Mouse (Mus musculus) common myeloid progenitor, adult 5-6 weeks (primary cell): ENCODE results near the gene Gpsm2. TPM values are rescaled to one million over a fixed set of nuclear protein-coding genes. Genes with fewer than 3 reads are reported as not detected.
"Not testable (repeated sequence)": the region's sequence is repeated elsewhere in the genome, so short reads cannot be mapped to it uniquely, and the experiment has no call there.

Source experiments
- ATAC-seq: replicated peaks from 2 replicates; pipeline ENCODE4 v1.8.0; 2016; ENCODE audit warnings: low read depth, mild to moderate bottlenecking, moderate TSS enrichment, inconsistent platforms; ENCODE audit not compliant: poor library complexity, severe bottlenecking
- total RNA-seq: library from RNA; stranded (forward); fragments of 200-1000, 187-1606 nt; gene quantifications from 2 replicates; pipeline ENCODE4 v1.2.3, GENCODE M21; 2017

Gpsm2 gene
- total RNA-seq, 1 experiment from 2014 or later, result 26.1 TPM

- no peak for ATAC-seq
Measured at GRCm38 (mm10) chr3:108676616-108677015, 45.5 kb downstream of the Gpsm2 start.

- no peak for ATAC-seq
Measured at GRCm38 (mm10) chr3:108660941-108661340, 61.2 kb downstream of the Gpsm2 start.

DNA sequence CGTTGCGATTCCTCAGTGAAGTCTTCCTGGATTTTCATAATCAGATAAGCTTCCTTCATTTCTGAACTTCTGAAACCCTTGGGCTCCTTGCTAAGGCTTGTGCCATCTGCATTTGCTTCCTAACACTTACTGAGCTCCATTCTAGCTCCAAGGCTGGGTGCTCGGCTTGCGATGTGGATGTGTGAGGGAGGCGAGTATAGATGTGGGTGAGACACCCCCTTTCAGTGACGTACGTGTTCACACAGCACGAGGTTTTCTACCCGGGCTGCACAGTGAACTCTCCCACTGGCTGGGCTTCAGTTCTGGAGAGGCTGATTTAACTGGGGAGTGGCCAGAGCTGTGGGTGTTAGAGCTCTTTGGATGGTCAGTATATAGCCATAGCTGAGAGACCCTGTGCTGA lies 63.5 kb downstream of the Gpsm2 start:
- no peak for ATAC-seq

DNA sequence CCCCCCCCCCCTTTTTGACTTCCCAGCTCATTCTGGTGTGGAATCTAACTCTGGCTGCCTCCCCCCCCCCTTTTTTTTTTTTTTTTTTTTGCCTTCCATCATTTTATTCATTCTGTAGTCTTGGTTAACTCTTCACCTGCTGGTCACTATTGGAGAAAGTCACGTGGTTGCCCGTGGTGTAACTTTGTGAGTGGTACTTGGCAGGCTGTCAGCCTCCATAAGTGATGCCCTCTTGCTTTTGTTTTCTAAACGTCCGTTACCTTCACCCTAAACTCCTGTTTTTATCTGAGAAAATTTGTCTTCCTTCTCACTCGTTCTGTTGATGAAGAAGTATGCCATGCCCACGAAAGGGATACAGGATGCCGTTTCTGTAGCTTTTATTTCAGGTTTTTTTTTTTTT lies 66.6 kb downstream of the Gpsm2 start:
- ATAC-seq, result no peak

GRCm38 (mm10) chr3:108654566-108654965 lies 67.5 kb downstream of the Gpsm2 start:
- 0 out of 2 replicates have a peak, but pooled peaks have one; percentile 12 for ATAC-seq

DNA sequence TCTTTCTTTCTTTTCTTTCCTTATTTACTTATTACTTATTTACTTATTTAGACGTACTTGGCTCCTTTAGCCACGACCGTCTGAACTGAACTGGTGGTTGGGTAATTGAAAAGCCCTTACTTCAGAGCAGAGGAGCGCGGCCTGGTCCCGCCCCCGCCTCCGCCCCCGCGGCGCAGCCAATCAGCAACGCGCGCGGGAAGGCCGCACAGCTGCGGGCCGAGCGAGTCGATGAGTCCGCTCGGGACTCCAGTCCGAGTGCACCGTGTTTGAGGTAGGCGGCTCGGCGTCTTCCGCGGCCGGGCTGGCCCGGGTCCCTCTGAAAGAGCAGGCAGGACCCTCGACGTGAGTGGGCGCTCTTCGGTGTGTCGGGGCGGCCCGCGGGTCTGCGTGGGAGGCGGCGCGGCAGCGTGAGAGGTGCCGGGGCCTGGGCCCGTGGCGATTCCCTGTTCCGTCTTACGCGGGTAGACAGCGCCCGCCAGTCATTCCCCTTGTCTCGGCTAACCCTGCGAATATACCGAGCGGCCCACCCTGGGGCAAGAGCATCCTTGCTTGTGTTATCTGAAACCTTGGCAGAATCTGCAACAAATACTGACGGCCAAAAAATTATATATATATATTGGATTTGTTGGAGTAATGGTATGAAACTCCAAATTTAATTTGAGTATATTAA lies 68.3 kb downstream of the Gpsm2 start, which contains the start of gene Clcc1:
Clcc1 (plus strand) TSS at position 204 of the 670 bp plus-strand sequence.
- ATAC-seq, result peak; percentile 92

GRCm38 (mm10) chr3:108652866-108653642 lies 69.1 kb downstream of the Gpsm2 start:
- ATAC-seq, result peak; percentile 31; the same call in 1 of the 2 replicates

- ATAC-seq, result not testable (repeated sequence)
Measured at GRCm38 (mm10) chr3:108647681-108648080, 74.4 kb downstream of the Gpsm2 start.

DNA sequence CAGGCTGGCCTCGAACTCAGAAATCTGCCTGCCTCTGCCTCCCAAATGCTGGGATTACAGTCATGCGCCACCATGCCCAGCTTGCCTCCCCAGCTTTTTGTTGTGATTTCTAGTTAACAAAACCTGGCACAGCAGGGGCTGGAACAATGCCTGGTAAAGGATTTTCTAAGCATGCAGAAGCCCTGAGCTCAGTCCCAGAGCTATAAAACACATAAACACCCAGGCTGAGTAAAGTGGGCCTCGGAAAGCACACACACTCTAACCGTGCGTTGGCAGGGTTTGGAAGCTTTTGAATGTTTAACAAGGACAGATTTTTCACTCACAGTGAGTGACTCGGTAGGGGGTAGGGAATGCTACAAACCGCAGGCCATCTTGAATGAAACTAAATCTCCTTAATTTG lies 76.1 kb downstream of the Gpsm2 start:
- ATAC-seq, result no peak

DNA sequence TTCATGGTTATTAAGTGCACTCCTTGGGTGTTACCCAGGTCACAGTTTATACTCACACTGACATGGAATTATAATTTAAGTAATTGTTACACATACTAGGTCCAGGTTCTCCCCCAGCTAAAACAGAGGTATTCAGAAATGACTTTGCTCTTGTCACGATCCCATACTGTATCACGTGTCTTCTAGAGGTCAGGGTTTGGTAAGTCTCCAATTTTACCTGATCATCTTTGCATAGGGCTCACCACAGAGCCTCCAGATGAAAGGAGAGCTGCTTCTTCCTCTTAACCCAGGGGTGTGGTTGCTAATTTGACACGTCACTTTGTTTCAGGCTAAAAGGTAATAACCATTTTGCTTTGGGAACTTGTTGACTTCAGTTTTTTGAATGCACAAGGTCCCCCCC lies 77.3 kb downstream of the Gpsm2 start:
- no peak for ATAC-seq

DNA sequence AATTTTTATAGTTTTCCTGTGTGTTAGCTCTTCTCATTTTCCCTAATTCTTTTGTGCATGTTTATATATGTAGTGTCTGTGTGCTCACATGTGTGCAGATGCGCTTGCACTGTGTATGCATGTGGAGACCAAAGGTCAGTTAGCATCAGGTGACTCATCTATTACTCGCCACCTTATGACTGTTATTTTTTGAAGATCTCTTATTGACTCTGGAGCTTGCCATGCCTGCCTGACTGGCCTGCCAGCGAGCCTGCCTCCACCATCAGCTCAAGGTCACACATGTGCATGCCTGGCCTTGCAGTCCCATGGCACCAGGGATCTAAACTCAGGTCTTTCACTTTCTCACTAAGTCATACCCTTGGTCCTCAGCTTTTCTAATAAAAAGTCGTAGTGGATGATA lies 81.1 kb downstream of the Gpsm2 start:
- no peak for ATAC-seq

- ATAC-seq, result peak; percentile 76
Measured at GRCm38 (mm10) chr3:108639412-108639811, 82.7 kb downstream of the Gpsm2 start.

DNA sequence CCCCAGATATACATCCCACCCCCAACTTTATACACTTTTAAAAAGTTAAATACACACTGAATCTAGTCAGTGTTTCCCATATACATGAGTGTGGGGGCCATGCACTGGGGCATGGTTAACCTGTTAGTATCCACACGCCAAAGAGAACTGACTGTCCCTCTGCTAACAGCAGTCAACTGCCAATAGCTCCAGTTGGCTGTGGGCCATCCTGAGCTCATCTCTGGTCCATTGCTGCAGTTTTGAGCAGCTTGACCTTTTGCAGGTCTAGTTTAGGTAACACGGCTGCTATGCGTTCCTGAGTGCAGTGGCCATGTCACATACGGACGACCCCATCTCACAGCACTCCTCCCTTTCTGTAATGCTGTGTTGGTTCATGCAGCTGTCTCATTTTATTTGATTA lies 87.3 kb downstream of the Gpsm2 start:
- ATAC-seq, result no peak

Other genes with a start within 250 kb of the Gpsm2 start
- gene 1700013F07Rik, start 188.2 kb downstream of the Gpsm2 start, total RNA-seq, result not detected in 2 replicates
- 0.32 and 3.4 TPM in 2 replicates for gene 5330417C22Rik, start 185.8 kb downstream of the Gpsm2 start, total RNA-seq
- gene Tmem167b, start 159.8 kb downstream of the Gpsm2 start, total RNA-seq, result 29.2 and 33.6 TPM in 2 replicates
- 19.2 and 19.5 TPM in 2 replicates for gene Taf13, start 150.6 kb downstream of the Gpsm2 start, total RNA-seq
- gene Wdr47, start 131.0 kb downstream of the Gpsm2 start, total RNA-seq, result 5.0 and 10.3 TPM in 2 replicates
- gene Clcc1, start 68.4 kb downstream of the Gpsm2 start, total RNA-seq, result 87.6 and 91.5 TPM in 2 replicates
- gene Aknad1, start 17.3 kb upstream of the Gpsm2 start, total RNA-seq, result not detected in 2 replicates
- gene Stxbp3, start 118.2 kb upstream of the Gpsm2 start, total RNA-seq, result 32.3 and 36.5 TPM in 2 replicates
- 0.37 TPM in 1 of 2 replicates, not detected in the other for gene Fndc7, start 167.7 kb upstream of the Gpsm2 start, total RNA-seq
- 293 and 352 TPM in 2 replicates for gene Prpf38b, start 189.4 kb upstream of the Gpsm2 start, total RNA-seq
- gene Henmt1, start 217.6 kb upstream of the Gpsm2 start, total RNA-seq, result not detected in 2 replicates
- not detected in 2 replicates for gene Gm9857, start 218.1 kb upstream of the Gpsm2 start, total RNA-seq